Mouse (Mus musculus) midbrain, postnatal 0 days (tissue): ENCODE data around the gene Gm9970. TPM values are rescaled to one million over a fixed set of nuclear protein-coding genes. Genes with fewer than 3 reads are reported as not detected.

Source experiments
- ATAC-seq: fragments of 200-750 bp; cut with Nextera tagmentation; 2 replicates; pipeline ENCODE4 v1.8.0; 2017; ENCODE audit warnings: moderate number of reproducible peaks, mild to moderate bottlenecking, moderate TSS enrichment, moderate library complexity; ENCODE audit not compliant: low FRiP score
- DNase-seq: peaks from one replicate; pipeline ENCODE4 v3.0.0-alpha.2; 2015; ENCODE audit warnings: low spot score
- H3K27ac ChIP-seq: fragments of 300-500 bp; sonication (generic); 2 replicates; pipeline ENCODE4 v1.5.1; 2014; ENCODE audit warnings: low read depth, mild to moderate bottlenecking, low read length, mixed read lengths
- H3K27me3 ChIP-seq: fragments of 300-500 bp; sonication (generic); 2 replicates; pipeline ENCODE4 v1.6.1; 2014; ENCODE audit warnings: low read length, control low read depth, mixed read lengths; ENCODE audit not compliant: insufficient read depth
- H3K36me3 ChIP-seq: fragments of 300-500 bp; sonication (generic); 2 replicates; pipeline ENCODE4 v1.6.1; 2014; ENCODE audit warnings: low read length, control low read depth, mixed read lengths; ENCODE audit not compliant: insufficient read depth
- H3K4me1 ChIP-seq: fragments of 300-500 bp; sonication (generic); 2 replicates; pipeline ENCODE4 v1.6.1; 2014; ENCODE audit warnings: mild to moderate bottlenecking, control low read depth, antibody characterized with exemption, low read length, mixed read lengths; ENCODE audit not compliant: insufficient read depth
- H3K4me2 ChIP-seq: fragments of 300-500 bp; sonication (generic); 2 replicates; pipeline ENCODE4 v1.6.1; 2014; ENCODE audit warnings: low read depth, mild to moderate bottlenecking, low read length, mixed read lengths; ENCODE audit not compliant: poor library complexity, severe bottlenecking
- H3K4me3 ChIP-seq: fragments of 300-500 bp; sonication (generic); 2 replicates; pipeline ENCODE4 v1.5.1; 2014; ENCODE audit warnings: low read depth, mild to moderate bottlenecking, low read length, moderate library complexity
- H3K9ac ChIP-seq: fragments of 300-500 bp; sonication (generic); replicated peaks from 2 replicates; pipeline ENCODE4 v1.6.1; 2014; ENCODE audit warnings: mild to moderate bottlenecking, low read length, moderate library complexity, mixed read lengths; ENCODE audit not compliant: poor library complexity, severe bottlenecking
- H3K9me3 ChIP-seq: fragments of 300-500 bp; sonication (generic); 2 replicates; pipeline ENCODE4 v1.6.1; 2016; ENCODE audit warnings: low read length, control low read depth
- CTCF ChIP-seq: IDR thresholded peaks from 2 replicates; pipeline ENCODE4 v1.5.1; 2016; ENCODE audit warnings: antibody characterized with exemption, mild to moderate bottlenecking
- WGBS: fragments of 180-500 bp; shearing (Covaris S2); extraction: QIAGEN DNeasy Blood & Tissue Kit; methylation state at CpG from one replicate; pipeline ENCODE4 v1.1.7; 2014; 5-methylcytosine and 5-hydroxymethylcytosine counted together
- polyA plus RNA-seq: library from polyadenylated mRNA; unstranded; fragments of >200 nt; fragmentation: Nextera tagmentation; extraction: Ambion mirVana; gene quantifications from 2 replicates; pipeline ENCODE4 v1.2.1, GENCODE M21; 2015
- total RNA-seq: library from RNA; depleted of rRNA; stranded (reverse); fragments of >200 nt; gene quantifications from 2 replicates; pipeline ENCODE4 v1.2.3, GENCODE M21; 2014

The Gm9970 gene
- total and polyA plus RNA-seq, 2 experiments from 2014 or later: 0.93 TPM; not detected in 1

DNA sequence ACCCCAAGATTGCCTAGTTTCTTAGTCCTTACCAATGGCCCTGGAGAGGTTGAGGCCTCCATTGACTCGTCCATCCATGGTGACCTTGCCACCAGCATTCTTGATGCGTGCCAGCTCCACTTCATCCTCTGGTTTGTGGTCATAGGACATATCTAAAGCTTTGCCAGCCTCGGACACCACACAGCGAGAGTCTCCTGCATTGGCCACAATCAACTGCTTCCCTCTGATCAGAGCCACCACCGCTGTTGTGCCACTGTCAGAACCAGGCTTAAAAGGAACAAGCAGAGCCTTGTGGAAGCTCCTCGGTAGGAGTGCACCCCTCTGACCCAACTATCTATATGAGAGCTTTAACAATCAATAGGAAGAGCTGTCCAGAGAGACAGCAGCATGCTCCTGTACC is 36.6 kb downstream of the Gm9970 start:
- ATAC-seq: no peak
- 94% methylated on average over 6 of the region's 6 CpGs for WGBS
- peaks cover 50% of the 10 kb centered on the region for H3K36me3 ChIP-seq

GRCm38 (mm10) chr5:31203866-31204265 is 37.2 kb downstream of the Gm9970 start:
- no peaks in the 10 kb centered on the region for H3K27me3 ChIP-seq
- no peak overlapping the region for H3K4me3 ChIP-seq
- no peak overlapping the region for H3K4me2 ChIP-seq
- no peak overlapping the region for H3K27ac ChIP-seq
- peaks cover 56% of the 10 kb centered on the region for H3K36me3 ChIP-seq
- H3K9ac ChIP-seq: no peak overlapping the region
- peaks cover 5% of the 10 kb centered on the region for H3K9me3 ChIP-seq
- WGBS: 90% methylated on average over 2 of the region's 2 CpGs
- TF ChIP-seq CTCF: no peak
- DNase-seq: no peak
- ATAC-seq: no peak
- peaks cover 3% of the 10 kb centered on the region; the same call in 1 of the 2 replicates for H3K4me1 ChIP-seq

More for the DNA sequence above, 36.6 kb downstream of the Gm9970 start:
- Histone ChIP-seq H3K9ac (no peak overlapping the region), H3K4me3 (no peak overlapping the region), H3K27me3 (no peaks in the 10 kb centered on the region), H3K4me1 (peaks cover 3% of the 10 kb centered on the region; the same call in 1 of the 2 replicates), H3K27ac (no peak overlapping the region), H3K9me3 (peaks cover 5% of the 10 kb centered on the region), H3K4me2 (no peak overlapping the region)
- no peak for DNase-seq
- TF ChIP-seq CTCF: no peak

GRCm38 (mm10) chr5:31202933-31203332 is 38.1 kb downstream of the Gm9970 start:
- no peak for ATAC-seq
- peak overlapping the region; percentile 86 for H3K27ac ChIP-seq
- H3K4me3 ChIP-seq: peak overlapping the region; percentile 75; the same call in 1 of the 2 replicates

GRCm38 (mm10) chr5:31201742-31202590 is 39.1 kb downstream of the Gm9970 start, which contains the start of gene Zfp513:
Zfp513 (minus strand) TSS chr5:31202303.
- no peak for TF ChIP-seq CTCF
- peaks cover 65% of the 10 kb centered on the region for H3K36me3 ChIP-seq
- H3K27me3 ChIP-seq: no peaks in the 10 kb centered on the region
- ATAC-seq: peak; percentile 95
- peak within 1 kb of the TSS; percentile 87 for H3K27ac ChIP-seq
- H3K4me3 ChIP-seq: peak within 1 kb of the TSS; percentile 75
- peak; percentile 99 for DNase-seq
- H3K9me3 ChIP-seq: peaks cover 5% of the 10 kb centered on the region
- H3K9ac ChIP-seq: peak within 1 kb of the TSS; percentile 84
- H3K4me2 ChIP-seq: peak within 1 kb of the TSS; percentile 82
- H3K4me1 ChIP-seq: peaks cover 3% of the 10 kb centered on the region; the same call in 1 of the 2 replicates
- 2% methylated on average over 45 of the region's 53 CpGs for WGBS

More at GRCm38 (mm10) chr5:31202933-31203332, 38.1 kb downstream of the Gm9970 start:
- Histone ChIP-seq H3K4me2 (peak overlapping the region; percentile 59), H3K9ac (no peak overlapping the region), H3K27me3 (no peaks in the 10 kb centered on the region), H3K36me3 (peaks cover 64% of the 10 kb centered on the region), H3K4me1 (peaks cover 3% of the 10 kb centered on the region; the same call in 1 of the 2 replicates), H3K9me3 (peaks cover 5% of the 10 kb centered on the region)
- WGBS: 88% methylated on average over 7 of the region's 7 CpGs
- TF ChIP-seq CTCF: no peak
- no peak for DNase-seq

DNA sequence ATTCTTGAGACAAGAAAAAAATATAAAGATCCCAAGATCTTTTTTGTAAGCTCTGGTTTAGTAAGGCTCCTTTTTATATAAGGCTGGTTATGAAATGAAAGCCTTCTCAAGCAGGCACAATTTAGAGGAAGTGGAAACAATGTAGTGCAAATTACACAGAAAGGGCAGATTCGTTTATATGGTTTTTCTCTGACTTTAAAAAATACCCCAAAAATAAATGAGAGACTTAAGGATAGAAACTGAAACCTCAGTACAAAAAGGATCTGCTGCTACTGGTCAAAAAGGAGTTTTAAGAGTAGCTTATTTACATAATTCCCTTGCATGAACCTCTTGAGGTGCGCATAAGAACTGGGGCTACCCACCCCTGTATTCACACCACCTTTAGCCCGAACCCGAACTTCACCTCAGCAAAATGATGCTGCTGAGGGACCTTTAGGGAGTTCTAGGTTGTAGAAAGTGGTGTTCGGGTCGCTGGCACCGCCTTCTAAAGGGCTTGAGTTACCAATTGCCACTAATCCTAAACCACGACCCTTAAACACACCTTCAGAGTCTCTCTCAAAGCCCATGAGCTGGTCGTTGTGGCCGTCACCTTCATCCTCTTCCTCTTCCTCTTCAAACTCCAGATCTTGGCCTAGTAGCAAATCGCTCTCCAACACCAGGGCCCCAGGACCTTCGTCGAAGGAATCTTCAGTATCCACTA is 39.8 kb downstream of the Gm9970 start:
- no peak for TF ChIP-seq CTCF
- DNase-seq (no peak), ATAC-seq (no peak)
- H3K9me3 ChIP-seq: peaks cover 5% of the 10 kb centered on the region
- peak overlapping the region; percentile 84 for H3K9ac ChIP-seq
- peak overlapping the region; percentile 87 for H3K27ac ChIP-seq
- peak overlapping the region; percentile 82 for H3K4me2 ChIP-seq
- H3K4me1 ChIP-seq: peaks cover 3% of the 10 kb centered on the region; the same call in 1 of the 2 replicates
- peaks cover 69% of the 10 kb centered on the region for H3K36me3 ChIP-seq
- WGBS: 18% methylated on average over 13 of the region's 13 CpGs
- peak overlapping the region; percentile 75 for H3K4me3 ChIP-seq
- H3K27me3 ChIP-seq: no peaks in the 10 kb centered on the region
